Mouse (Mus musculus) erythroblast, embryonic 14.5 days (primary cell): Measurements from ENCODE around the gene Nucb2.

ENCODE experiments used
- GATA1 ChIP-seq: IDR thresholded peaks from 2 replicates; pipeline ENCODE4 v1.6.1; 2012; ENCODE audit warnings: low read length, inconsistent platforms, mixed read lengths
- TAL1 ChIP-seq: IDR thresholded peaks from 3 replicates; pipeline ENCODE4 v1.6.1; 2012; ENCODE audit warnings: low read length, inconsistent platforms, mixed read lengths

DNA sequence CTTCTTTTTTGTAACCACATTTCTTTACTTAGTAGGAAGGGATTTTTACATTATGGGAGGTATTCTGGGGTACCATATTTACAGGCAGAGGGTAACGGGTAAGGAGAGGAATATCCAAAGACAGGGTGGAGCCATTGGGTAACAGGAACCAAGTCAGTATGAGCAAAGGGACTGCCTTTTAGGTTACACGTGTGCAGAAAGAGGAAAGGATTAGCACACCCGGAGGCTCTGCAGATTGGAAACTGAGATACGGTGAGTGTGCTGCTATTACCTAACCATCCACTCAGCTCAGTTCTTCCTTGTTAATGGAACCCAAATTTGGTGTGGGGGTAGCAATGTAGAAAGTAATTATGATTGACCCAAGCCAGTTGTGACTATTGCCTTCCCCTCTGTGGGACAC is 7.4 kb upstream of the Nucb2 start:
- no peak for TF ChIP-seq GATA1
- no peak for TF ChIP-seq TAL1
